Mouse (Mus musculus): Measurements from ENCODE around the gene Cnp.

The Cnp gene

GRCm38 (mm10) chr11:100603155-100603554 lies 28.5 kb downstream of the Cnp start:
- TF ChIP-seq GATA4 (IDR thresholded peaks at IDR 0.05; ENCODE audit: insufficient replicate concordance, low read length), result peak; percentile 91

GRCm38 (mm10) chr11:100603813-100604212 lies 29.1 kb downstream of the Cnp start:
- TF ChIP-seq GATA4 (IDR thresholded peaks at IDR 0.05; ENCODE audit: insufficient replicate concordance, low read length), result no peak

DNA sequence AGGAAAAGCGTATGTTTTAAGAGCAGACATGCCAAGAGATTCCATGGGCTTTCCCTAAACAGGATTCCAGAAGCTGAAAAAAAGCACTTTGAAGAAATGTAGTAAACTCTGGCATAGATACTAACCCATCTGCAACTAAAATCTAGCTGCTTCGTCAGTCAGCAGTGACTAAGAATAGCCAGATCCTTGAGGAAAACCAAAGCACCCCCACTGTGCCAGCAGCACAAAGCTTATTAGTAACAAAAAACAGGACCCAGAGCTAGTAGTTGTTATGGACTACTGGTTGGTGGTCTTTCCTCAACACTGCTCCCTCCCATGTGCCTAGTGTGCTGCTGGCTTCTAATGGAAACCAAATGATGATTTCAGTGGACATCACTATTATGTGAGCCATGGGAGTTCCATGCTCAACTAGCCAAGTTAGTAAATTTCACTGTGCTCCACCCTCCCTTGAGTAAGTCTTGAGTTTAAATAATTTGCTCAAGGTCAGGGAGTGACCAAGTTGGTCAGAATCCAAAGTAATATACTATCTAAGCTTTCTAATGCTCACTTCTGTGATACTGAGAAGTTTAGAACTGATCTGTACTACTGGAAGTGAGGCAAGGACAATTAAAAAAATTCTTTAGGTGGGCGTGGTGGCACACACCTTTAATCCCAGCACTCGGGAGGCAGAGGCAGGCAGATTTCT lies 29.8 kb downstream of the Cnp start:
- no peak for TF ChIP-seq GATA4 (IDR thresholded peaks at IDR 0.05; ENCODE audit: insufficient replicate concordance, low read length)

GRCm38 (mm10) chr11:100605451-100605850 lies 30.7 kb downstream of the Cnp start:
- TF ChIP-seq GATA4 (IDR thresholded peaks at IDR 0.05; ENCODE audit: insufficient replicate concordance, low read length), result no peak

- TF ChIP-seq GATA4 (IDR thresholded peaks at IDR 0.05; ENCODE audit: insufficient replicate concordance, low read length), result no peak
Observed at GRCm38 (mm10) chr11:100607121-100607520, 32.4 kb downstream of the Cnp start.

DNA sequence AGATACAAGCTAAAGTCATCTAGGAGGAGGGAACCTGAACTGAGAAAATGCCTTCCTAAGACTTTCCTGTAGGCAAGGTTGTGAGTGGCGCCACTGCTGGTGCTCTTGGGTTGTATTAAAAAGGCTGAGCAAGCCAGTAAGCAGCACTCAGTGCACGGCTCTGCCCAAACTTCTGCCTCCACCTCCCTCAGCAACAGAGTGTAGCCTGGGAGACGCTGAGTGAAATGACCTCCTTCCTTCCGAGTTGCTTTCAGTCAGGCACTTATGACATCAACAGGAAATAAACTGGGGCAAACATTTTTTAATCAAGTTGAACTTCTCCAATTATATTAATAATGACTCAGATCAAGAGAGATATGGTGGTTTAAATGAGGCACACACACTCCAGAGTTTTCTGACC lies 34.1 kb downstream of the Cnp start:
- TF ChIP-seq GATA4 (IDR thresholded peaks at IDR 0.05; ENCODE audit: insufficient replicate concordance, low read length), result no peak

DNA sequence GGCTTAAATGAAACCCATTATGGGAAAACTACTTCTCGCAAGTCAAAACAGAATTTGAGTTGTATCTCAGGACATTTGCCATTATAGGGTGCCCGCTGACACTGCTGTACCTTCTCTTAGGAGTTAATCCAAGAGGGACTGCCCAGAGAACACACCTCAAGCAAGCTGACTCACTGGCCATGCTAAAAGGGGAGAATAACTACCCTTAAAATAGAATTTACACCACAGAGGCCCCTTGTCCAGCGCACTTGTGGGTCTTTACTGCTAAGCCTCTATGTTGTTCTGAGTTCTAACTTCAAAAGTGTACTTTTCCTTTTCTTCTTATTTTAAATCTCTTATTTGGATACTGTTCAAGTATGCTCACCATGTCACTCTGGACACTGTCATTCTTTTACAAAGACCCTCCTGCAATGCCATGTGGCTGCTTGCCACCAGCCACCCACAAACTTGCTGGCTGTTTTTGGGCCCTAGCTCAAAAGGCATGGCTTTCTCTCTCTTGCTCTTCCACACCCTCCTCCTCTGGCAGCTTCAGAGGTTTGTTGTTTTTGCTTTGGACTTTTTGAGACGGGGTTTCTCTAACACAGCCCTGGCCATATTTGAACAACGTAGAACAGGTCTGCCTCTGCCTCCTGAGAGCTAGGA lies 34.8 kb downstream of the Cnp start:
- no peak for TF ChIP-seq GATA4 (IDR thresholded peaks at IDR 0.05; ENCODE audit: insufficient replicate concordance, low read length)

- TF ChIP-seq GATA4 (IDR thresholded peaks at IDR 0.05; ENCODE audit: insufficient replicate concordance, low read length), result no peak
Observed at GRCm38 (mm10) chr11:100609997-100610680, 35.4 kb downstream of the Cnp start.

DNA sequence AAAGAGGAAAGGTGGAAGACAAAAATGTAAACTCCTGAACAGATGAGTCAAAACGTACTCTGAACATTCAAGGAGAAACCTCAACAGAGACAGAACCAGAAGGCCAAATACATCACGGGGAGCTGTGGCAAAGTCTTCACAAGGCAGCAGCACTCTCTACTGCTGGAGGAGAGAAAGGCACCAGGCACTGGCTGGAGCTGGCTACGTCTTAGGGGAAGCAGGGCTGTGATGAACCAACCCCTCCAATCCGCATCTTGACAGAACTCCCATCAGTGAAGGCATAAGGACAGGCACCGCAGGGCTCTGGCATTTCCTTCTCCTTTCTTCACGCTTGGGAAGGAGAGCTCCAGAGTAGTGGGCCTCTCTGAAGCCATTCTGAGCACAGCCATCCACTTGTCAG lies 36.9 kb downstream of the Cnp start:
- TF ChIP-seq GATA4 (IDR thresholded peaks at IDR 0.05; ENCODE audit: insufficient replicate concordance, low read length), result no peak

DNA sequence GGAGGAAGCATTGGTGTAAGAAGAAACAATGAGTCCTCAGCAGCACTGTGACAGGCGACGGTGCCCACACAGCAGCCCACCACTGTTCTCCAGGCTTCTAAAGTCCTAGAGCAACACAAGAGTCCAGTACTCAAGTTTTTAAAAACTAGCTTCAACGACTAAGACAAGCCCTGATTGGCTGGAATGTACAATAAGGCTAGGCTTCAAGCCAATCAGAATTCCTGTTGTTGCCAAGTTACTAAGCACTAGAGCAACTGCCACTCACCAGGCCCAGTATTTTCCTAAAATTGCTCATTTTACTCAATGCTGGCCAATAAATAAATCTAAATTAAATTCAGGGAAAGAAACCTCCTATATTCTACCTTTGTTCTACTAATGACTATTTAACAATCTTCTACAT lies 38.5 kb downstream of the Cnp start:
- TF ChIP-seq GATA4 (IDR thresholded peaks at IDR 0.05; ENCODE audit: insufficient replicate concordance, low read length), result no peak

- TF ChIP-seq GATA4 (IDR thresholded peaks at IDR 0.05; ENCODE audit: insufficient replicate concordance, low read length), result no peak
Observed at GRCm38 (mm10) chr11:100616332-100616731, 41.6 kb downstream of the Cnp start.

- TF ChIP-seq GATA4 (IDR thresholded peaks at IDR 0.05; ENCODE audit: insufficient replicate concordance, low read length), result no peak
Observed at GRCm38 (mm10) chr11:100617480-100617879, 42.8 kb downstream of the Cnp start.

DNA sequence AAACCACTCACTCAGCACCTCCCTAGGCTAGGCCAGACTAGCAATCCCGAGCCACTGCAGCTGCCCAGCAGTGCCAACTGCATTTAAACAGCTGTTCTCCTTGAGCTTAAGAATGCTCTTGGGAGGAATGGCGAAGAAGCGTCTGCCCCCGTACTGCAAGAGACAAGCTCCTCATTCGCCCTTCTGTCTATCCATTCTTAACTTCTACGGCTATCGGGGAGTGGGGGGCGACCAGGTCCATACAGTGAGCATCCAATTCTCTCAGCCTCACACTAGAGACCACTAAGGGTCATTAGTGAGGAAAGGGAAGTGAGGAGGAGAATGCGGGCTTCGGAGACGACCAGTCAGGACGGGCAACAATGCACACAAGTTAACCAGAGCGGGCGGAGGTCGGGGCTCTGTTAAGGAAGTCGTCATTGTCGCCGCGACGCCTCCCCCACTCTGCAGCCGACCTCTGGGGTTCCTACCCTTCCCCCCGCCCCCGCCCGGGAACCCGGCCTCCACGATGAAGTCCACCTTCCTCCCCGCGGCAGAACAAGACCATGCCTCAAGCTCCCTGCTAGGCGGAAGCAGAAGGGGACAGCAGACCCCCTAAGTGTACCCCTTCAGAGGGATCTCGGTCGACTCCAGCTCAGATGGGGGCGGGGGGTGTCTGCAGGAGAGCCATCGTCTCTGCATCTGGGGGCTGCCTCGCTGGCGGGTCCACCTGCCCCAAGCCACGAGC lies 44.2 kb downstream of the Cnp start, which contains the start of gene Nkiras2:
Gene Nkiras2, plus strand, starts transcription at position 484 of the 724 bp plus-strand sequence.
- TF ChIP-seq GATA4 (IDR thresholded peaks at IDR 0.05; ENCODE audit: insufficient replicate concordance, low read length), result no peak

GRCm38 (mm10) chr11:100619485-100619975 lies 44.8 kb downstream of the Cnp start:
- no peak for TF ChIP-seq GATA4 (IDR thresholded peaks at IDR 0.05; ENCODE audit: insufficient replicate concordance, low read length)

DNA sequence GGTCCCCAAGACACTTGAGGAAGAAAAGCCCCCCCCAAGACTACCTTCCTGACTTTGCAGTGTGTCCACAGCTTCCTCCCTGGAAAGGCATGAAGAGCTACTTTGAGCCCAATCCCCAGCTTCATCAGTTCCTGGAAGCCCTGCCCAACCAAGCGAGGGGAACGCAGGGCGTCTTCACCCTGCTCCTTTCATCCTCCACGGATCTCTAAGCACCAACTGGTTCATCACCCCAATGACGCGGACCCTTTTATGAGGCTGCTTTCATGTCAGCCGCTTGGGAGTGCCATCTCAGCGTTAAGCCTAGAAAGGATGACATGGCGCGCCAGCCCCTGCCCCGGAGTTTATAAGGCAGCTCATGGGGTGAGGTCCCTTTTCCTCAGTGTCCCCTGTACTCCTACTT lies 45.3 kb downstream of the Cnp start, which contains the start of gene Dnajc7:
Gene Dnajc7, minus strand, starts transcription at position 187 of the 400 bp plus-strand sequence.
- TF ChIP-seq GATA4 (IDR thresholded peaks at IDR 0.05; ENCODE audit: insufficient replicate concordance, low read length), result no peak
